Mouse (Mus musculus): ENCODE measurements at regions not wholly inside any gene's neighbourhood (a gene's known extent, or its start where the extent isn't known, plus 50 kb on each side); places are given as distances from the start of the nearest gene placed in this dataset.
A peak's percentile ranks its signal among the peaks of the same experiment; 100 is the strongest.

DNA sequence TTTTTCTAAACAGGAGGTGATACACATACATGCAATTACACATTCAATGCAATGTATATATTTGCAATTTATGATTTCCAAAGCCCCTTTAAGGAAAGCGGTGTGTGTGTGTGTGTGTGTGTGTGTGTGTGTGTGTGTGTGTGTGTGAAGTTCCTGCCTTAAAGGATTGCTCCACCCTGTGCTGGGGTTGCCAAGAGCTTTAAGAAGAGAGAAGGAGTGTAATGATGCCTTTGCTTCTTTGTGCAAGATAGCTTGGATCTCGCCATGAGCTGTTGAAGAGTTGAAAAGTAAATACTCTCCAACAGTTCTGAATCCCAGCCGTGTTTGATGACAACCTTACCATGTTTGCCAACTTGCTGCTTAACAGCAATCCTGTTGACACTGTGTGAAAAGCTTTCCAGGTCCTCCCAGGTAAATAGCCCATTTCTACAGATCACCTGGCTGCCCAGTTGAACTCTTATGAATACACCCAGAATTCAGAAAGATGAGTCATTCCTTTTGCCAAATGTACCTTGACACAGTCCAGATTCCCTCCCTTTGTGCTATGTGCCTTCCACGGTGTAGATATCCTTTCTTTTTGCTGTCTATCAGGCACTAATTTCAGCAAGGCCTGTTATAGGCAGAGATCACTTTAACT is 216.3 kb downstream of the Ikzf2 start:
- no peak for DNase-seq (ENCODE audit: extremely low spot score)

DNA sequence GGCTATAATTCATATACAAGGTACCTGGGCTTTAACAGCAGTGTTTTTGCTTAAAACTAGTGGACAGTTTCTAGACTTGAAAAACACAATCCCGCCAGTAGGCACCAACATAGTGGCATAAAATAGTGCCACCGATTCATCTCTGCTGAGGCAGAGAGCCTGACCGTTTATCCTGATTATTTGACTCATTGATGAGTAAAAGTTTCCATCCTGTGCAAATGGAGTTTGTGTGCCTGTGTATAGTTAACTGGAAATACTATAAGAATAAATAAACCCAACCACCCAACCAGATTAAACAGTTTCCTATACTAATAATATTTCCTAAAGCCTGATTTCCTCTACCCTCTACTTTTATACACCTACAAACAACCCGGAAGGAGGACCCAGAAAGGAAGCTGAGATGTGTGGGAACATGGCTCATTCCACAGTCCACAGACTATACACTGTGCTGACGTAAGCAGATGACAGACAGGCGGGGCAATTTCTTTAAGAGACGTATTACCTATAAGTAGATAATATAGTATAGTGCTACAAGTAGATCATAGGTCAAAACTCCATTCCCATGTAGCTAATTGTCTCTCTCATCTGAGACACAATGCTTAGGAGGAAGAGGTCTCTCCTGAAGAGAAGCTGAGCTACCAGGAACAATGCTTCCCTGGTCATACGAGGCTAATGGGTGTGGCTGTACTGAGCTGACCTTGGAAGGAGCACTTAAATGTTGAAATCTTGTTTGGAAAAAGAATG is 217.7 kb downstream of the Ikzf2 start:
- no peak for DNase-seq (ENCODE audit: extremely low spot score)

DNA sequence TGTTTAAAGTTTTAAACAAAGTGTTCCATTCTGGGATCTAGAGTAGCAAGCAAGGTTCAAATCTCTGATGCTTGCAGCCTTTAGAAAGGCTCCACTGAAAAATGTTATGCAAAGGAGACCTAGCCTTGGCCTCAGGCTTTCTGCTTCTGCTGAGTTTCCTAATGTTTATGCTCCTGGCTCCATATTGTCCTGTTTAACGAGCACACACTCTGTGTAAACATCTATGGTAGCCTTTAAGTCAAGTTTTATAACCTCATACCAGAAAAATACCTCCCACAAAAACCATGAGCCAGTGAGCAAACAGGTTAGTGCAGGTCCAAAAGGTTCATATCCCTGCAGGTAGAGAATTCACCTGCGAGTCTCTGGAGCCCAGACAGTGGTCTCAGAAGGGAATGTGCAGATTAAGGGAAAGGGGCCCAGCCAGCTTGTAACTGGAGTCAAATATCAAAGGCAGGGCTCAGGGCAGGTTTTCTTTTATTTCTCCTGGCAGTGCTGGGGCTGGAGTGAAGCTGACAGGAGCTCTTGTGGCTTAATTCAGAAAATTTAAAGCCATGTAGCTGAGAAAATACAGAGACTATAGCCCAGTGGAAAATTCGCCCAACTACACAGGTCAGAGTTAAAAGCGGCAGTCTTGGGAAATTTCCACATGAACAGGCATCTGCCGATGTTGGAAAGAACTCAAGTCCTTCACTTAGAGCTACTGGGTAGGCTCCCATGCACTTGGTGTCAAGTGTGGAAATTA is 220.3 kb downstream of the Ikzf2 start:
- peak; percentile 29 for DNase-seq (ENCODE audit: extremely low spot score)

DNA sequence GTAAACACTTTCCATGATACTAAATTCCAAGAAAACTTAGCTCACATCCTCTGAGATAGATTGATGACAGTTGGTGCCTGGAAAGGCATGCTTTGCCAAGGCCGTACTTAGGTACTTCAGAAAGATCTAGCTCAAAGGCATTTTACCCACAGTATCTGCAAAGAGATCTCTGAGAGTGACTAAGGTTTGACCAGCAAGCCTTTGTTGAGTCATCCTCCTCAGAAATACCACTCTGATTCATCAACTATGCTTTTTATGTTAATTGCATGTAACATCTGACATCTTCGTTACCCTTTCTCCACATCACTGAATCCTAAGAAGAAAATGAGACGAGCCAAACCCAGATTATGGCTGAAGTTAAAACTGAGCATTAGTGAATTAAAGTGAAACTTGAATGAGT is 225.9 kb downstream of the Ikzf2 start:
- no peak for DNase-seq (ENCODE audit: extremely low spot score)

DNA sequence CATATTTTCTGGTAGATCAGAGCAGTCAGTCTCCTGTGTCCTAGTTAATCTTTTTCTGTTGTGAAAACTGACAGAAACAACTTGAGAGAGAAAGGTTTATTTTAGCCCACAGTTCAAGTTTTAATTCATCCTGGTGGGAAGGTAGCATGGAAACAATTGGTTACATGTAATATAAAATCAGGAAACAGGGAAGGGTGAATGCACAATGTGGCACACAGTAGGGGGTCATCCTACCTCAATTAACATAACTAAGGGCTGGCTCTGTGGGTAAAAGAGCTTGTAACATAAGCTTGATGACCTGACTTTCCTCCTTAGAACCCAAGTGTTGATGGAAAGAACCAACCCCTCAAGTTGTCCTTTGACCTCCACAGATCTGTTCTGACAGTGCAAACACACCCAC is 227.1 kb downstream of the Ikzf2 start:
- no peak for DNase-seq (ENCODE audit: extremely low spot score)

DNA sequence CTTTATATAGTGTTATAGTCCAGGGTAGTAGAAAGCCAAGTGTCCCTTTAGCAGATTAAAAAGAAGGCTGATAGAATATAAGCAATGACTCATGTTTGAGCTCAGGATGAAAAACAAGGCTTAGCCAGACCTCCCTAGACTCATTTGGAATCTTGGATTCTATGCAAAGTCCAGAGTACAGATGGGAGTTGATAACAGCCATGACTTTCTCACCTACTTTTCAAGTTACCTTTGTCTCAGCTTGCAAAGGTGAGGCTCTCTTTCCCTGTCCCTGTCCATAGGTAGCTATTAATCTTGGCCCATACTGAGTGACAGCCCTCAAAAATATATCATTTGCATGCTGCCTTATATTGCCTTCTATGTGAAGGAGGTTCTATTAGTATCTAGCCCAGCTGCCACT is 229.6 kb downstream of the Ikzf2 start:
- DNase-seq (ENCODE audit: extremely low spot score) = no peak

DNA sequence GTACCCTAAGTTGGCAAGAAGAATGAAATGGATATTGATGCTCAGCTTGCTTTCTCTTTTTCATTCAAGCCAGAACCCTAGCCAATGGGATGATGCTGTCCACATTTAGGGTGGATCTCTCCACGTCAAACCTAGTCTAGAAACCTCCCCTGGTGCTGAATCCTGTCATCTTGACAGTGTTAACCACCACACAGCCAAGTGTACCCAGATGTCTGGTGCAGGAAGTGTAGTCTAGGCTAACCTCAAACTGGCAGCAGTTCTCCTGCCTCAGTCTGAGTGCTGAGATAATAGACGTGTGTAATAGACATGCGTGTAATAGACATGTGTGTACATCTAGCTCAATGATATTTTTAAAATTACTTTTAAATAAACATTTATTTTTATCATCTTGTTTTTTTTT is 233.1 kb downstream of the Ikzf2 start:
- no peak for DNase-seq (ENCODE audit: extremely low spot score)

DNA sequence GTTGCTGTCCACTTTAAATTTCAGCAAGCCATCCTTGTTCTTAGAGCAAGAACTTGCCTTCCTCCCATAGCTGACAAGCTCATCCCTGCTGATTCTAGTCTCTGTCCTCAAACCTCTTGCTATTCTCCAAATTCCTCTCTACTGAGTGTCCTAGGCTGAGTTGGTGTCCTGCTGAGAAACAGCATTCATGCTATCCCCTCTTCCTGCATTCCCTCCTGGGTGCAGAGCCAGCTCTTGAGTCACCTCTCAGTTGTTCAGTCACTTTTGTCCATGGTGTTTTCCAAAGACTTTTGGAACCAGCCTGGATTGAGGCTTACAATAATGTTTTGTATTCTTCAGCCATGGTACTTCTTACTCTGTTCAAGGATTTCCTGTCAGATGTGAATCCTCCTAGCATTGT is 234.1 kb downstream of the Ikzf2 start:
- DNase-seq (ENCODE audit: extremely low spot score) = no peak

DNA sequence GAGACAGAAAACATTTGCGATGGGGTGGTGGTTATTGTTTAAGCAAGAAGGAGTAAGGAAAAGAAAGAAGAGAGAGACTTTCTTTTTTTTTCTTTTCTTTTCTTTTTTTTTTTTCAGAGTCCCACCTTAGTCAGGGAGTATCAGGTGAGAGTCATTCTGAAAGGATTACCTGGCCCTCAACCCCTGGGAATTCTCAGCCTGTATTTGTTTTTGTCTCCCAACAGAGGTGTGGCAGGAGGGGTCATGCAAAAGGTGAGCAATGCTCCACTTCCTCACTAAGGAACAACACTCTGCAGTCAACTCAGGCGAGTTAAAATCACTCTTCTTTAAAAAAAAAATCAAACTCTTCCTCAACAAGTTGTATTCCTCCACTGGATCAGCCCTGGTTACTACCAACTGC is 236.6 kb downstream of the Ikzf2 start:
- no peak for DNase-seq (ENCODE audit: extremely low spot score)

DNA sequence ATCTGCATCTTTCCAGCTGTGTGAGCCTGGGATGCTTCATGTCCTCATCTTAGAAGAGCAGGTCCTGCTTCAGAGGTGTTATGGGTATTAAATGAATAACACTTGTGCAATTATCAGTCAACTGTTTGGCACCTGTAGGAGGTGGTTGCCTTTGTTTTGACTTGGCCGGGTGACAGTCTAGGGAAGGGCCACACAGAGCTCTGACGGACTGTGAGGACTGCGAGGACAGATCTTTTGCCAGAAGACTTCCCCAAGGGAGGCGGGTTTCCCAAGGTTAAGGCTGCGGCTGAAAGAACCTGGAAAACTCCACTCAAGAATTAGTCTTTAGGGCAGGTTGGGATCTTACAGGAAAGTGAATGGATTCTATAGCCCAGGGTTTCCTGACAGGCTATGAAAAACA is 239.8 kb downstream of the Ikzf2 start:
- no peak for DNase-seq (ENCODE audit: extremely low spot score)

DNA sequence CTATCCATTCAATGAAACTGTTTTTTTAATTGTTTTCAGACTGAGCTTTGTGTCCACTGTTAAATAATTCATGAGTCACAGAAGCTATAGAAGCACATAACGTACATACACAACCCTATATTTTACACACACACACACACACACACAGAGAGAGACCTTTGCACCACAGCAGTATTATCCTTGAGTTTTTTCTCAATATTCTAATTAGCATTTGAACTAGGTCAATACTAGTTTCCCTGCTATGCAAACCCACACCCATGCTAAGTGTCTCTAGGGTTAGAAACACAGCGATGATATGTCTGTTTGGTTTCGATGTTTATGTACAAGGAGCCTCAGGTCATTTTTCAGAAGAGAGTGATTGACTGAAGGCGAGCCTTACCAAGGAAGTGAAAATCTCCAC is 242.3 kb downstream of the Ikzf2 start:
- DNase-seq (ENCODE audit: extremely low spot score) = no peak

DNA sequence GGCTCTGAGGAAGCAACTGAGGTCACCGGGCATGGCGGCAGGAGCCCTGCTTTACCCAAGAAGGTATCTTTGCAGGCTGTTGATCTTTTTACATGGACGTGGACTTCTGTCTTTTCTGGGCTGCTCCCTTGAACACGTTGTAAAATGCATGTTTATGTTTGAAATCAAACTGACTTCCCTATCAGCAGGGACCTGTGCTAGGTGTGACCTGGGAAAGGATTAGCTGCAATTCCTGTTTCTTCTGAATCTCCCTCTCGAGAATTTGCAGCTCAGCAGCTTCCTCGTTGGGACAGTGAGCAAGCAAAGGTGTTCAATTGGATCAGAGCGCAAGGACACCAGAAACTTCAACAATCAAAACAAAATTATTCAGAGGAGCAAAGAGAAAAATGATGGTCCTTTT is 243.6 kb downstream of the Ikzf2 start:
- no peak for DNase-seq (ENCODE audit: extremely low spot score)

DNA sequence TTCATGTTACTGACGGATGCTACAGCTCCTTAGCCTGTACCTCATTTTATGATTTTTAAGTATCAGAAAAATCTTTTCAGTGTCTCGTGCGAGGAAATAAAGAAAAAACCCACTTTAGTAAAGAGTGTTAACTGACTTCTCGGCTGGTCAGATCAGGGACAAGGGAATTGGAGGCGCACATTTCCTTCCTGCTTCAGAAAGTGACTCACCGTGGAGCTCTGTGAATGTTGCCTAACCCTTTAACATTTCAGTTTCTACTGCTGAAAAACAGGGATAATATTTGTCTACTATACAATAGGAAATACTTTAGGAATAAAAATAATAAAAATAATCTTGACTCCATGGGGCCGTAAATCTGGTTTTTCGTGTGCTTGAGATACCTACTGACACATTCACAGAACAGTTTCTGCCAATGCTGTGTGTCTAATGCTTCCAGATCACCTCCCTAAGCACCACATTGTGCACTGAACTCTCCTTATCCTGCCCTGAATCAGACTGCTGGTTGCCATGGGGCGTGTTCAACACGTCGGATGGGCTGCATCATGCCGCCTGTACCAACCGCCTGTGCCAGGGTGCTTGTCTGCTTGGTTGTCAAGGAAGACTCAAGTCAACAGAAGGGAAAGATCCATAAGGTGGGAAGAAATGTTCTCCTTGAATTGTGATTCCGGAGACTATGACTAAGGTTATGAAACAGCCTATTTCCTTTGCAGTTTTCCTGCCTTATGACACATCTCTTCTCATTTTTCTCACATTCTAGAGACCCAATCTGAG is 246.3 kb downstream of the Ikzf2 start:
- DNase-seq (ENCODE audit: extremely low spot score) = no peak

DNA sequence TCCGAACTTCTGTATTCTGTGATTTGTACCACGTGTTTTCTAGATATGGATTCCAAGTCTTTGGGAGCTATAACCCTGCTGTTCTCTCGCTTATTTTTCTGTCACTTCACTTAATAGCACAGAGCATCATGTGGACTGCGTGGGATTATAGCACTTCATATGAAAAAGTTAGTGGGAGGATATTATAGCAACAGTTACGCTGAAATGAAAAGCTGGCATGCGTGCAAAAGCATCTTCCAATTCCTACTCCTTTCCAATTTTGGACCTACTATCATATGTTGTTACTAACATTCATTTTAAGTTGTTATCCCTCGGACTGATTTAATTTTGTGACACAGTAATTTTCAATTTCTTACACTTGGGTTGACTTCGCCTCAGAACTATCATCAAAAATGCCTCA is 250.0 kb downstream of the Ikzf2 start:
- no peak for DNase-seq (ENCODE audit: extremely low spot score)

DNA sequence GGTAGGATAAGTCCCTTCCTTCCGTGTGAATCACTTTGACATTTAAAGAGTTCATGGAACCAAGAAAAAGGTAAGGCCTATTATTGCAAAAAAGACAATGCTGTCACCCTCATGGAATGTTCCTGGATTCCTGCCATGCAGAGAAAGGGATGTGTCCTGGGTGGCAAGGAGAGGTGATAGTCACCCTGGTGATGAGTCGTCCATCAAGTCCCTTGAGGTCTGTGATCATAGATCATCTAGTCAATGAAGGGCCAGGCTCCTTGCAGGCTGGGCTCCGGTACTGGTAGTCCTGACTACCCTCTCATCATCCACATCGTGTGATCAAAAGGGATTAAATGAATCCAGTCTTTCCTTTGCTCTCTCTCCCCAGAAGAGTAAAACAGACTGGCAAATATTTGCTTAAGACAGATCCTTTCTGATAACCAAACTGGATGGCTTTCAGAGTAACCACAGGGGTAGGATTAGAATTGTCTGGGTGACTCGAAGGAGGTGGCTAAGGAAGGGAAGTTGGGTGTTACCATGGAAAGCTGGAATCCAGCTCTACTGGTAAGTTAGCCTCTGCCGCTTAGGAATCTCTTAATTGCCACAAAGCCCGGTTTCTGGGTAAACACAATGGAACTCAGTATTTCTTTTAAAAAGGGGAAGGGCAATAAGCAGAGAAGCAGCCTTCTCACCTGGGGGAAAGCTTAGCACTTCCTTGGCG is 253.2 kb downstream of the Ikzf2 start:
- DNase-seq (ENCODE audit: extremely low spot score) = no peak

DNA sequence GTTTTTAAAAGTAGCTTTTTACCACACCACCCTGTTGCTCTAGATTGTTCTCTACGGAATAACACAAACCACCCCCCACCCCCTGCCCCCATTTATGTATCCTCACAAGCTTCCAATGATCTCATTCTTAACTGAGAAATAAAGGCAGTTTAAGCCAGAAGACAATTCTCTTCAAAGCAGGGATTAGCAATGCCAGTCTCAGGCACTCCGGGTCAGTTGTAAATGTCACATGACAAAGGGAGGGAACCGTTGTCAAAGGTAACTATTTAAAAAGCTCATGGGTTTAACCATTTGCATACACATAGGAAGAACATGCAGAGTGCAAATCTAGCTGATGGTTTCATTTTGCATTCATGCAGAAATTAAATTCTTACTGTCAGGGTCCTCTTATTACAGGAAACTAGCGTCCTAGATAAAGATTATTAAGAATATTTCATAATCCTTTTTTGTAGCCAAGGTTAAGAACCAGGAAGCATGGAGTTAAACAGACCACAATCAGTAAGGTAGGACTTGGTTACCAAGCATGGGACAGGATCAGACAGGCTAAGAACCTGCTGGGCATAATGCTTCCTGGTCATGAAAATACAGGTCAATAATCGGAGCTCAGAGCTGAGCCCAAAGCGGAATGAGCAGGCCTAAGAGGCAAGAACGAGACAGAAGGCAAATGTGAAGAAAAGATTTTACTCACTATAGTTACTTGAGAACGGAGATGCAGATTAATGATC is 256.2 kb downstream of the Ikzf2 start:
- DNase-seq (ENCODE audit: extremely low spot score) = no peak

DNA sequence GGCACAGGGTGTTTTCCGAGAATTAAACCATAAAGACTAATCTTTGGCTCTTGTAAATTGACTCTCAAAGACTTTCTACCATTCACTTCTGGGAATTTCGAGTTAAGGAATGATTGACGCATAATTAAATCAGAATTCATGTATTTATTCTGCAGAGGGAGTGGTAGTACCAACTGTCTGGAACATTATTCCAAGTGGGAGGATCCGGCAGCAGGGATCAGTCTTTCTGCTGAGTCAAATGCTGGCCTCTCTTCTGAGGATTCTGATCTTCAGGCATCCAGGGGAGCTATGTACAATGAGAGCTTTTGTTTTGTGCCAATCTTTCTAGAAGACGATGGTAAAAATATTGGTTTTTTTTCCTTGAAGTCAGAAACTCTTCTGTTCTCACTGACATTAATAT is 257.4 kb downstream of the Ikzf2 start:
- no peak for DNase-seq (ENCODE audit: extremely low spot score)

DNA sequence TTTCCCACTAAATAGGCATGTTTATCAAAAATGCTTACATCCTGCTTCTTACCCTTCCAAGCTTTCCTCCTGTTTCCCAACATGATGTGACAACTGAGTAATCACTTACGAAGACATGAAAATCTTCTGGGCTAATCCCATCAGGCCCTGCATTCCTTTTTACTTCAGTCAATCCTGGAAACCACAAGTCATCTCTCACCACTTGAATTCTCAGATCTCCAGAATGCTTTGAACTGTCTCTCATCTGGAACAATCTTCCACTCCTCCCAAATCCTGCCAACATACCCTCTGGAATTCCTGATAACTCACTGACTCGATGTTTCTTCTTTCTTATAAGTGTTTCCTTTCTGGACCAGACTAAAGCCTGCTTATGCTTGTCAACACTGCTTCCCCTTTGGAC is 289.4 kb downstream of the Ikzf2 start:
- no peak for DNase-seq (ENCODE audit: extremely low spot score)

DNA sequence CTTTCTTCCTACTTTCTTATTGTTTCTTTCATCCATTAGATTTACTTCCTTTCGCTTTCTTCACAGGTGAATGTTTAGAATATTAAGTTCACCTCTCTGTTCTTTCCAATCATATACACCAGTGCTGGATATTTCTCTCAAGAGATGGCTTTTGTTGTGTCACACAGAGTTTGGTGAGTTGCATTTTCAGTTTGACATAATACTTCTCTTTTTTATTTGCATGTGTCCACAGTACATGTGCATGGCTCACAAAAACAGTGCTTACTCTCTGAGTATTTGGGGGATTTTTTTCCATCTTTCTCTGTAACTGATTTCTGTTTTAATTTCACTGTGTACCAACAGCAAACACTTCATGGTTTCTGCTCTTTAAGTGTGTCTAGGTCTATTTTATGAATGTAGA is 274.5 kb upstream of the Erbb4 start:
- no peak for DNase-seq (ENCODE audit: extremely low spot score)

DNA sequence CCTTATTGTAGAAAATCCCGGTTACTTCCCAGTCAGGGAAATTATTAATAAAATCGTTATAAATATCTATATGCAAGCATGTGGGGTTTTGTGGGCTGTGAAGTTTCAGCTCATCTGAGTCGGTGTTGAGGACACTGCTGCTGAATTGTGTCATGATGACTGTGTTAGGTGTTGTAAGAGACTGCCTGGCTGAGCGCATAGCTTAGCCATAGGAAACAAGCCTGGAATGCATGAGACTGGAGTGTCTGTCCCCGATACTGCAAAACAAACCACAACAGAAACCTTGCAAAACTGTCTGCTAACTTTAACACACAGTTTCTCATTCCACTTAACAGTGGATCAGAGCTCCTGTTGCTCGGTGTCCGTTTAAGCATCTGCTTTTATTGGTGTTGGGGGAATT is 271.9 kb upstream of the Erbb4 start:
- DNase-seq (ENCODE audit: extremely low spot score) = no peak
